Mouse (Mus musculus) ES-Bruce4 (cell line): ENCODE measurements around the gene Dram2.

Experiments used
- CTCF ChIP-seq: IDR thresholded peaks from one replicate; pipeline ENCODE4 v1.8.1; 2011; ENCODE audit warnings: low read depth, low read length
- EP300 ChIP-seq: IDR thresholded peaks from 2 replicates; pipeline ENCODE4 v1.6.1; 2011; ENCODE audit warnings: low read depth, low read length; ENCODE audit not compliant: insufficient read depth
- POLR2A ChIP-seq: IDR thresholded peaks from one replicate; pipeline ENCODE4 v1.8.1; 2011; ENCODE audit warnings: low read length; ENCODE audit not compliant: insufficient read depth

DNA sequence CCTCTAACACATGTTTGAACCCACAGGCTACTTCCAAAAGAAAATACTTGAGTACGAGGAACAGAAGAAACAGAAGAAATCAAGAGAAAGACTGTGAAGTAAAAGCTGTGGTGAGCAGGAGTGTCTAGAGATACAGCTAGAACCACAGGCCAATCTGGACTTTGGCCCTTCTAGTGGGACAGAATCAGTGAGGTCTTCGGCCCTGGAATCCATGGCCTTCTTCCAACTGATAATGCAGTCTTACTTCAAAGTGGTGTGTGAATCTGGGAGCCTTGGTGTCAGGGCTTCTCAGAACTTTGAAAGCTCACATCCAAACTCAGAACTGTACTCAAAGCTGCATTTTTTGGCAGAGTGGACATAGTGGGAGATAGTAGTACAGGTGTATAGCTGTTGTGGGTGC is 47.1 kb upstream of the Dram2 start:
- no peak for TF ChIP-seq CTCF
- no peak for TF ChIP-seq POLR2A
- no peak for TF ChIP-seq EP300
